Mouse (Mus musculus) natural killer cell, adult 2 months (primary cell): Measurements from ENCODE around the gene Slc25a24.

Experiments
- DNase-seq, 2 experiments: peaks; one replicate each; pipeline ENCODE4 v3.0.0; 2022; ENCODE audit warnings: low spot score in 2 of 2

Slc25a24 gene

DNA sequence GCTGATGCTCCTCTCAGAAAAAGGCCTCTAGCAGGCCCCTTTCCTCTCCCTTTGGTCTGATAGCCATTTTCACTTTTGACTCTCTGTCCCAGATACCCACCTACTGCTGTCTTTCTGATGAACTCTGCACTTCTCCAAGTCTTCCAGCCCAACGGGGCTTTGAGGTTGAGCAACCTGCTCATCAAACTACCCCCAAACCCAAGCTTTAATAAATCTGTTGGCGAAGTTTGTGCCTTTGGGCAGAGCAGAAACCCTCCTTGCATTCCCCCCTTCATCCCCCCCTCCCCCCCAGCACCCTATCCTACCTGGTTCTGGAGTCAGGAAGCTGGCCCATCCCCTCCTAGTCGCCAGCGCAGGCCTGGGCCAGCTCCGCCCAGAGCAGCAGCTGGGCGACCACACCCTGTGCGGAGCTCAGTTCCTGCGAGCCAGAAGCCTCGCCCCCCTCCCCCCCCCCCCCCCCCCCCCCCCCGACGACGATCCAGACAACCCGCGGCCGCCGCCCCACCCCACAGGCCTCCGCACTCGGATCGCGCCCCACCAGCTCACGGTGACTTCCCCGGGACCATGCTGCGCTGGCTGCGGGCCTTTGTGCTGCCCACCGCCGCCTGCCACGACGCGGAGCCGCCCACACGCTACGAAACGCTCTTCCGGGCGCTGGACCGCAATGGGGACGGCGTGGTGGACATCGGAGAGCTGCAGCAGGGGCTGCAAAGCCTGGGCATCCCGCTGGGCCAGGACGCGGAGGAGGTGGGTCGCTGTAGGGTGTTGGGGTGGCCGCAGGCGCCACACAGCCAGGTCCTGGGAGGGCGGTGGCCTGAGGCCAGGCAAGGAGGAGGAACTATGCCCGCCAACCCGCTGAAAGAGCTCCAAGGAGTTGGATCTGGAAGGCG is at the start of gene Slc25a24:
Slc25a24 (plus strand) TSS at position 509 of the 890 bp plus-strand sequence.
- peak; percentile 35 to 52 for DNase-seq

DNA sequence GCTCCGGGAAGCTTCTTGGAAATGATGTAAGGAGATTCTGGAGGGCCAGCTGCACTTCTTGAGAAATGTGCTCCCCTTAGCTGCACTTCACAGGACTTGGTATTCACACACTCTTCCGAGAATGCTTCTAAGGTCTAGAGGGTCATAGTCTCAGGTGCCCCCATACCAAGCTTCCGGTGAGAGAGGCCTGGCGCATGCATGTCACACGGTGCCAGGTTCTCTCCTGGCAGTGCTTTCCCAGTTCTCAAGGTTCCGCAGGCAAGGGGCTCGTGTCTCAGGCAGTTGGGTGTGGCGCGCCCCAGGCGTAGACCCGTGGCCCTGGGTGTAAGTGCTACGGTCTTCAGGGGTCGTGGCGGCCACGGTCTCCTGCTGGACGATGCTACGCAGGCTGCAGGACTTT is 42.8 kb upstream of the Slc25a24 start, which contains the start of gene Slc25a54:
Slc25a54 (plus strand) TSS at position 301 of the 400 bp plus-strand sequence.
- DNase-seq = no peak

DNA sequence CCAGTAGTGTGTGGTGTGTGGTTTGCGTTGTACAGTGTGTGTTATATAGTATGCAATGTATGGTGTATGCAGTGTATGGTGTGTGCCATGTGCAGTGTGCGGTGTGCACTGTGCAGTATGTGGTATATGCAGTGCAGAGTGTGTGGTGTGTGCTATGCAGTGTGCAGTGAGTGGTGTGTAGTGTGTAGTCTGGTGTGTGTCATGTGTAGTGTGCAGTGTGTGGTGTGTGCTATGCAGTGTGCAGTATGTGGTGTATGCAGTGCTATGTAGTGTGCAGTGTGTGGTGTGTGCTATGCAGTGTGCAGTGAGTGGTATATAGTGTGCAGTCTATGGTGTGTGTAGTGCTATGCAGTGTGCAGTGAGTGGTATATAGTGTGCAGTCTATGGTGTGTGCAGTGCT is 38.5 kb upstream of the Slc25a24 start:
- DNase-seq = no peak

DNA sequence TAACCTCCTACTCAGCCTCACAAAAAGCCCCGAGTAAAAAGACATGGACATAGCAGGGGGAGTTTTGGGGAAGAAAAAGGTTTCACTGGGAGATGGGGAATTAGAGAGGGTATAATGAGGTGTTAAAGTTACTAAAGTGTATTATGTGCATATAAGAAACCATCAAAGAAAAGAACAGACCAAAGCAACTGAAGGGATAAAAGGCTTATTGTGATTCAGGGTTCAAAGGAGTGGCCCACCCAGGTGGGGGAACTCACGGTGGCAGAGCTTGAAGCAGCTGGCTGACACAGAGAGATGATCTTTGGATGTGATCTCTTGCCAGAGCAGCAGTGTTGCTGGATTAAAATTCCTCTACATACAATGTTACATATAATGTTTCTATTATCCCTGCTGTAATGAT is 34.5 kb upstream of the Slc25a24 start:
- DNase-seq = no peak

DNA sequence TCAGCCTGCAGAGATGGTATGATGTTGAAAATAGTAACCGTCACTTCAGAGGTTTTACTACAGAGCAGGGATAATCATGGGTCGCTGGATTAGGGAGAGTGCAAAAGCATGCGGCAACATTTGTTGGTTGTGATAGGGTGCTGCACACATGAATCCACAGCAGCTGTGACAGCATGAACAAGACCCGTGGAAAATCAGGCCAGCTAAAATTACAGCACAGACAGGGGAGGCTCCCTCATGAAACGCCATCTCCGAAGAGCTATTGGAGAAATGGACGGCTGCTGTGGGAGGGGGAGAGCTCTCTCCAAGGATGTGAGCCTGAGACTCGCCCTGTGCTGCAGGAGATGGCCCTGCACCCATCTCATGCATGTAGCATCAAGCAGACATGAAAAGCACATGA is 18.2 kb upstream of the Slc25a24 start:
- DNase-seq = no peak

DNA sequence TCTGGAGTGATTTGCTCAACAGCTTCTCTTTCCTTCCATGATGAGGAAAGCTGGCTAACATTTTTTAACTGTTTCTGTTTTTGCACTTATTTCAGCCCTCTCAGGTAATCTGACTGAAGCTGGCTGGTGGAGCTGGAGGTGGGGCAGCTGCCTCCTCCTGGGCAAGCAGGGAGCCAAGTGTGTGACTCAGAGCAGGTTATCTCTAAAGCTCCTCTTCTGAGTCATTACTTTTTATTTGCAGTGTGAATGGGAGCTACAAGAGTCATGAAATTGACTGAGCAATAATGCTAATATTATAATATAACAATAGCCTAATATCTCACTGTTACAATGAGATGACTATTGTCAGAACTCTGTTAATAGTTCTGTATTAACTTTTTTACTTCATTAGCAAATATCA is 5.8 kb upstream of the Slc25a24 start:
- no peak for DNase-seq

DNA sequence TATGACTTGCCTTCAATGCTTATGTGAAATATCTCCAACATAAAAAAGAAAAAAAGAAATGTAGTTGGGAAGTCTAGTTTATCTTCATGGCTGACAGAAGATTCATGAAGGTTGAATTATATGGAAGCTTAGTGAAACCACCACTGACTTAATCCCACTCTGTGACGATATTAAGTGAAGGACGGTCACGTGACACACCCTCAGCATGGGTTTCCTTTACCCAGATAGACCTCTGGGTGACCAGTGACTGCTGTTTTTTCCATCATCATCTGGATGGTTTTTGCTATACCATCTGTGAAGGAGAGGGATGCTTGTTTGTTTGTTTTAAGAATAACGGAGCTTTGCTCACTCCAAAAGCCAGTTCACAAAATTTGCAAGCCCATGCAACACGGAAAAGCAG is 3.4 kb upstream of the Slc25a24 start:
- DNase-seq = no peak

DNA sequence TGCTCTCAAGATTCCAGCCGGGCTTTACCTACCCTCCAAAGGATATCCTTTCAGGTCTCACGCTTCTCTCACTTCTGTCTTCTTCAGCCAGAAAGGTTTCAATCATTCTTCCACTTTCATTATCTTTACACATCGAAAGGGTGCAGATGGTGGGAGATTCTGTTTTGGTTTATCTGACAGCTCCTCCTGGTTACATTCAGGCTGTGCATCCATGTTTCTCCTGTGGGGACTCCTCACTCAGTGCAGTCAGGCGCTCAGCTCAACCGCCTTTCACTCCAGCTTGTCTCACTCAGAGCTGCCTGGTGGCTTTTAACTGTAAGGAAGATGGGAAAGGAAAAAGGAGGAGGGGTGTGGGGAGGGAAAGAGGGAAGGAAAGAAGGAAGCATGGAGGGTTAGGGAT is 3.0 kb upstream of the Slc25a24 start:
- no peak for DNase-seq

DNA sequence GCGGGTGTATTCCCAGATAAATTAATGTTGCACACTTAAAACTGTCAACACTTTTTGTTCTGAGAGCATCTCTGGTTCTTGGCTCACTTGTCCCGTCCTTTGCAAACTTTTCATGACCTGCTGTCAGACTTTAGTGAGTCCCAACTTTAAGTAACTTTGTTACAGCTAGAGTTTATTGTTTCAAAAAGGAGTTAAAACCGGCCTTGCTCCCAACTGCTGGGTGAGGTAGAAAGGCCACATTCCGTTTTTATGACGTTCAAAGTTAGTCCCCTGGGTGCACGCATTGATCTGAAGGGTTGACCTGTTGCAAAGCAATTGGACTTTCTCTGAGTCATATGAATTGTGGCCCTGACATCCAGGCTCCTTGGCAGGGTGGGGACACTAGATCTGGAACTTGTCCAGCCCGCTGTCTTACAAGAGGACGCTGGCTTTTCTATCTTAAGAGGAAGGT is 607 bp downstream of the Slc25a24 start:
- peak; percentile 16 to 28 for DNase-seq

DNA sequence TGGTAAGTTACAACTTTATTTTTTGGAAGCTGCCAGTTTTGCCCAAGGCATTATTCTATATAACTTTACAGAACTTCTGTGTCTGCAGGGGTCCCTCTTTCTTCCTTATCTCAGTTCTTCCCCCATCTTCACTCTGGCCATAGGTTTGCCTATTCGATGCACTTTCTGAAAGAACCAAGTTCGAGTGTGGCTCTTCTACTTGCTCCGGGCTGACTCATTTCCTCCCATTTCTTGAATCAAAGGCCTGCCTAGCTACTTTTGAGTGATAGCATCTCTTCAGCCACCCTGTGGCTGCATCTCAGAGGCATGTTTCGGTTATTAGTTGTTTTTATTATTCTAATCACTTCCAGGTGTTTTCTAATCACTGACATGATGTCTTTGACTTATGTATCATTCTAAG is 1.1 kb downstream of the Slc25a24 start:
- DNase-seq = peak; percentile 10 to 39

DNA sequence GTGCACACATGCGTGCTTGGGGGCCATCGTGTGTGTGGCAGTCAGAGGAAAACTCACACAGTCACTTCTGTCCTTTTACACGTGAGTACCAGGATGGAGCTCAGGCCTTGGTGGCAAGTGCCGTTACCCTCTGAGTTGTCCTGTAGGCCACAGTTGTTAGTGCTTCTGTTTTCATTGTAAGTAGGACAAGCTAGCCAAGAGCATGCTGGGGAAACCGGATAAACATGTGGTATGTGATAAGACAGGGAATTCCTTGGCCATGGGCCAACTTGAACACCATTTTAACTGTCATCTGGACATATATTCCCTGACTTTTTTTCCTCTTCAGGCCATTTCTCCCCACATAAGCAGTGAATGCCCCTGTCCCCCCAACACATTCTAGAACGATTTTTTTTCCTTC is 2.6 kb downstream of the Slc25a24 start:
- no peak for DNase-seq

DNA sequence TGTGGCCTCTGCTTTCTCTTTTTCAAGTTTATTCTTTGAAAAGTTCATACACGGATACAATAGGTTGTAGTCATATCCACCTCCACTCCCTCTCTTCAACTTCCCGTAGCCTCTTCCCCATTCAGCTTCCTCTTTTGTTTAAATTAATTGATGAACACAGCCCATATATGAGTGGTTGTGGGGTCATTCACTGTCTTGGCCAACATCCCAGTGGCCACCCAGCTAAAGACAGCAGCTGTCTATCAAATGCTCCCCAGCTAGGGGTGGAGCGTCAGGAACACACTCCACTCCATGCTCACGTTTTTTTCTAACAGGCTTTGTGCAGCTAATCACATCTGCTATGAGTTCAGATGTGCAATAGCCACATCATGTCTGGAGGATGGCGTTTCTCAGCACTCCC is 6.8 kb downstream of the Slc25a24 start:
- no peak for DNase-seq

DNA sequence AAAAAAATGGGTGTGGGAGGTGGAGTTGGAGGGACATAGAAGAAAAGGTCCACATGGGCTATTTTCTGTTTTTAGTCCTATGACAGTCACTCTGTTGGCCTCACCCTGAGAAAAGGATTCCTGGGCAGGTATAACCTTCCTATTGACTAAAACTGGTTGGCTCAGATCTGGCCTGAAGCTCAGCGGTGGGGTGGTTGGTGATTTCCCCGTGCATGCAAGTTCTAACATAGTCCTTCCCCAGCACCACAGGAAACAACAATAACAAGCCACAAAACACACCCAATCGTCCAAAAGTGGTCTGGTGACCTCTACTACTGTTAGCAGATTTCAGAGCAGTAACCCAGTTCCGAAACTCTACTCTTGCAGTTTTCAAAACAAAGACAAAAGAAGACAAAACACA is 10.0 kb downstream of the Slc25a24 start:
- DNase-seq = peak; percentile 51 to 77

DNA sequence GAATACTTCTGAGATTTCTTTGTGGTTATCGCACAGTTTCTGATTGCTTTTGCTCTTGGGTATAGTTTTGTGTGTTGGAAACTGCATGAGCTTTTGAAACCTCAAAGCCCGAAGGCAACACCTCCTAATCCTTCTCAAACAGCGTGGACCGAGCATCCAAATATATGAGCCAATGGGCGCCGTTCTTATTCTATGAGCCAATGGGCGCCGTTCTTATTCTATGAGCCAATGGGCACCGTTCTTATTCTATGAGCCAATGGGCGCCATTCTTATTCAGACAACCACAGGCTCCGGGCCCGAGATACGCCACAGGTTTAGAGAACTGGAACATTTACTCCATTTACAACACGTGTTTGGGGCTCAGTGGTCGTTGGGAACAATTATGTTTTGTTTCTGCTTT is 11.1 kb downstream of the Slc25a24 start:
- DNase-seq = no peak

DNA sequence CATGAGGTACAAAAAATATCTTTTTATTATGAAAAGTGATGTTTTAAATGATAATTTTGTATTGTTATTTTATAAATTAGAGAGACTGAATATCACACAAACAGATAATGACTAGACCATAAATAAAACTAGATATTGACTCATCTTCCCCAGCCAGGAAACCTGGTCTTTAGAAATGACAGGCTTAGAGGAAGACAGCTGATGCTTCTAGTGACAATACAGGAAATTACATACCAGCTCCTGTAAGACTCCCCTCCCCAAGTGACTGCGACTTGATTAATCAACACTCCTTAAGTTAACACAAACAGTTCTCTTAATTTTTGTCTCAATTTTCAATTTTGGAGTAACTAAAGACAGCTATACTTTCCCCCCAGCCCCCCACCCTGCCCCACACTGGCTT is 12.4 kb downstream of the Slc25a24 start:
- no peak for DNase-seq

DNA sequence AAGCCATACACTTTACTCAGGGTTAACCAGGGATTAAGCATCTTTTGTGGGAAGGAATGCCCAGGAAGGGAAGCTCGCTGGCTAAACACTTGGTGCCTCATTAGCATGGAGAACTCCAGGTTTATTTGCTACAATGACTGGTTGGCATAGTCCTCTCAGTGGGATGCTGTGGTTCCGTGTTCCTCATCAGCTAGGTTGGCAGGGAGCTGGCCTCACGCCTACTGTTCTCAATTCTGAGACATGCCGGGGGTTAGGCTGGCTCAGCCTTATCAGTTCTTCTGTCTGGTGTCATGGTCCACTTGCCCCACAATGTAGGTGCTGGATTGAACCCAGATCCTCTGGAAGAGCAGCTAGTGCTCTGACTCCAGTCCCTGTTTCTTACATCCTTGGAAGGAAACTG is 29.6 kb downstream of the Slc25a24 start:
- no peak for DNase-seq

DNA sequence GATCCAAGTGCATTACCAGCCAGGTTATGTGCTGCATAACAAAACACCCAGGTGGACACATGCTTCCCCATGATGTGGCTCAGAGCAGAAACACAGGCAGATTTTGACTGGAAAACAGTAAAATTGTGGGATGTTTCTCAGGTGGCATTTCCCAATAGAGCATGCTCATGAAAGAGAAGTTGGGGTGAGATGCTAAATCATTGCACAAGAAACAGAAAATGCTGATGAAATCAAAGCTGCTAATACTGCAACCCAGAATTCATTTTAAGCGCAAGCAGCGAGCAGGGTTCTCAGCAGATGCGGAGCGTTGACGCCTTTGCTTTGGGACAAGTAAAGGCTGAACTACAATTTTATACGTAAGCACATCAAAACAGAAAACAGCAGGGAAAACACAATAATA is 30.5 kb downstream of the Slc25a24 start:
- no peak for DNase-seq

DNA sequence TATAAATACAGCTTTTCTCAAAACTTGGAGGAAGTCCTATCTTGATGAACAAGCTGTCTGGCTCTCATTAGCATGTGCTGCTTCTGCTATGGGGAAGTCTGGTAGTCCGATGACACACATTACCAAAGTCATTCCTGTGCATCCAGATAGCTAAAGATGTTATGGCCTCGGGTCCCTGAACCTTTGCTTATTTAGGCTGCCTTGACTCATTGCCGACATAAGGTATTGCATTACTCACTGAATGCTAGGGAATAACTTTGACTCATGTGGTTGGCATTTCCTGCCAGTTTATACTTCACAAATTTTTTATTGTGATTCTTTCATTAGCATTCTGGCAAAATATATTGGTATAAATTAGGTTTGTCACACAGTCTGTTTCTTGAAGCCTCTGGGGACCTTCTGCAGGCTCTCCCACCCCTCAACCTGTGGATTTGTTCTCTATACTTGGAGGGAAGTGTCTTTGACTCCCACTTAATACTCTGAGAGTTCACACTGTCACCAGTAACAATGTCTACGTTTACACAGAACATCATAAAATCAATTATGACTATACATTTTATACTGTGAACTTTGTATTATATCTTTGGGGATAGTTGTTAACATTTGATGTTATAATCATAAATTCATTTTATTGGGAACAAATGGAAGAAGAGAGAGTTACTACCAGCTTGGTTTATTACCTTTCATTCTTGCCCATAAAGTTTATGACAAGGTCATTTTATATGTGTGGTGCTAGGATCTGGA is 33.1 kb downstream of the Slc25a24 start:
- DNase-seq = no peak

DNA sequence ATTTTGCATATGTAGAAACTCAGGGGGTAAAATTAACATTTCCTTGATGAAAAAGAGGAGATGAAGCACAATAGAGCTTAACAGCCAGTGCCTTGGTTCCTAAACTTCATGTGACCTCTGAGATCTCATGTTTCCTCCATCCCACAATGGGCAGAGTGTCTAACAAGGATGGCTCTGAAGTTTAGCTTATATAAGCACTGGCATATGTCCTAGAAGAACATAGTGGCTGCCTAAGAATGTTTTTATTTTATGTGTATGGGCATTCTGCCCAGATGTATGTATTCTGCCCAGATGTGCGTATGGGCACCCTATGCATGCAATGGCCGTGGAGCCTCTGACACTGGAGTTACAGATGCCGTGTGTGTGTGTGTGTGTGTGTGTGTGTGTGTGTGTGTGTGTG is 34.5 kb downstream of the Slc25a24 start:
- DNase-seq = no peak

DNA sequence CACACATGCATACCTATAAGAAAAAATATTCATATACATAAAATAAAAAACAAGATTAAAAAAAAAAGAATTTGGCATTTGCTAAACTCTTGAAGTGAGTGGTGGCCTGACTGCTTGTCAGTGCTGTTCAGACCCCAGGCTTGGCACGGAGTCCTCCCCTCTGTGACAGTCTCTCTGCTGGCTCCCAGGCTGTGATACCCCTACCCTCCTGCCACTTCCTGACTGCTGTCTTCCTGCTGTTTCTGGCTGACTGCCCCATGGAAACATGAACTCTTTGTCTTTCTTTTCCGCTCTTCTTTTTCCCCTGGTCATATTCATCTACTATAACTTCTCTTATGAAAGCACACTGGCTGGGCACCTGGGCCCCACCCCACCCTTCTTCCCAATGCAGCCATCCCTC is 41.1 kb downstream of the Slc25a24 start:
- no peak for DNase-seq

DNA sequence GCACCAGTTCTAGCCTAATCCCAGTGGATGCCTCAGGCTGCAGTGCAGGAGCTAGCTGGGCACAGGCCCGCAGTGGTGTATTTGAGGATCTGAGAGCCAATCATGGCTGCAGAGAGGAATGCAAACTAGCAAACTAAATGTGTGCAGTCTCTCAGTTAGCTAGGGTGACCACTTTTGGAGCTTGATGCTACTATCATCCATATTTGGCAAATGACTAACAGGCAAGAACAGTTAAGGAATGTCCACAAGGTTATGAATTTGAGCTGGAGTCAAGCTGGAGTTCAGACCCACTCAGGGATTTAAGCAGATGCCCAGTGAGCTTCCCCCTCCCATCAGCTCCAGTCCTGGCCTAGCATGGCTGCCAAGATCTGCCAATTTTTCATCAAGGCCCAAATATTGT is 41.7 kb downstream of the Slc25a24 start:
- no peak for DNase-seq

DNA sequence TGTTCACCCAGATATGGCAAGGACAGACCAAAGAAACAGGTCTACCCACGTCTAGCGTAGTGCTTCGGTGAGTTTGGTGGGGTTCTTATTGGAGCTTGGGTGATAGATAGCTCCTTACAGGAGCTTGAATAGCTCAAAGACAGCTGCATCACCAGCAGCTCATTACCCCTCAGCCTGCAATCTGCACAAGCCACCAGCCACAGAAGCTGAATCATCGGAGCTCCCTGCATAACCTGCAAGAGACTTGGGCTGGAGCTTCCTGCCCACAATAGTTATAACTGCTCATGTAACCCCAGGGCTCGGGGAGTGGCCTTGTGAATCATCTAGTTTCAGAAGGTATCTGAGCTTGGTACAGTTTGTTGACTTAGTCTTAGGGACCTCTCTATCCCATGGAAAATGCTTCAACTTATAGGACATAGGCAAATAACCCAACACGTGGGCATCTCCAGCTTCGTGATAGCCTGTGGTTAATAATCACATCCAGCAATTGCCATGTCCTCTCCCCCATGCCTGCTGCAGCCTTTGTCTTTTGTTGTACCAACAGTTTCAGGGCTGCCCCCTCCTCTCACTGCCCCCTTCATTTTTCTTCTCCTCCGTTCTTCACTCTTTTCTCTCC is 42.4 kb downstream of the Slc25a24 start:
- no peak for DNase-seq

DNA sequence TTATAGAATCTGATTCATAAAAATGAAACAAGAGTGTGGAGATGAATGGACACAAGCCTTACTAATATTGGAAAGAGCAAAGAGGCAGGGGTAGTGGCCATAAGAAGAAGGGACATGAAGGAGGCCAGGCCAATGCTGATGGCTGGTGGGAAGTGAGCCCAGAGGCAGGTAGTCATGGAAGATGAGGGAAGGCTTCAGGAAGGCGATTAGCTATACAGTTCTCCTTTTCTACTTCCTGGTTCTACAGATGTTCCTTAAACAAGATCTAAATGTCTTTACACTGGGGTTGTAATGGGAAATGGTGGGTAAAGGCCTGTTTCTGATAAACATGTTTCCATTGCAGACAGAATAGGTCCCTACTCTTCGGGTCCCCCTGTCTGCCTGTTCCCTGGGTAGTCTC is 46.2 kb downstream of the Slc25a24 start:
- DNase-seq = no peak
